Mouse (Mus musculus) adrenal gland, postnatal 4 days (tissue): ENCODE data around the gene Mark3. TPM values are rescaled to one million over a fixed set of nuclear protein-coding genes. Genes with fewer than 3 reads are reported as not detected.

Source experiments
- DNase-seq, 2 experiments: peaks; one replicate each; pipeline ENCODE4 v3.0.0; 2021 to 2022; ENCODE audit warnings: low spot score in 2 of 2, mixed read lengths in 2 of 2
- total RNA-seq, 2 experiments: library from RNA; stranded (reverse); gene quantifications; 2 replicates each; pipeline ENCODE4 v1.2.3; 2021

Gene Mark3
- total RNA-seq, 2 experiments from 2014 or later, result 104 to 111 TPM

- no peak for DNase-seq
Observed at GRCm38 (mm10) chr12:111694880-111695804, 120.8 kb downstream of the Mark3 start.

- DNase-seq, result no peak
Observed at GRCm38 (mm10) chr12:111696239-111696638, 121.9 kb downstream of the Mark3 start.

- no peak for DNase-seq
Observed at GRCm38 (mm10) chr12:111697708-111698107, 123.4 kb downstream of the Mark3 start.

- DNase-seq, result no peak
Observed at GRCm38 (mm10) chr12:111698346-111698913, 124.1 kb downstream of the Mark3 start.

- DNase-seq, result no peak
Observed at GRCm38 (mm10) chr12:111699542-111699941, 125.2 kb downstream of the Mark3 start.

GRCm38 (mm10) chr12:111700920-111701458, 126.7 kb downstream of the Mark3 start:
- no peak for DNase-seq

- no peak for DNase-seq
Observed at GRCm38 (mm10) chr12:111703301-111703700, 129.0 kb downstream of the Mark3 start.

- no peak for DNase-seq
Observed at GRCm38 (mm10) chr12:111704609-111705008, 130.3 kb downstream of the Mark3 start.

- DNase-seq, result no peak
Observed at GRCm38 (mm10) chr12:111705186-111705973, 131.1 kb downstream of the Mark3 start.

Other genes starting within 250 kb of the Mark3 start
- gene Cdc42bpb, start 196.8 kb upstream of the Mark3 start, total RNA-seq, result 100 to 1,000 TPM; 127 to 134 TPM
- gene Lbhd2, start 167.7 kb upstream of the Mark3 start, total RNA-seq, result 1 to 10 TPM; 1.1 to 3.0 TPM
- 10 to 100 TPM in 1 of 2 experiments, 1 to 10 TPM in 1; 9.6 to 10.4 TPM for gene Exoc3l4, start 157.5 kb upstream of the Mark3 start, total RNA-seq
- 10 to 100 TPM; 17.6 to 25.8 TPM for gene Tnfaip2, start 132.1 kb upstream of the Mark3 start, total RNA-seq
- gene Gm266, start 88.7 kb upstream of the Mark3 start, total RNA-seq, result 10 to 100 TPM in 1 of 2 experiments, 1 to 10 TPM in 1; 1.4 to 11.3 TPM
- gene Eif5, start 36.5 kb upstream of the Mark3 start, total RNA-seq, result 100 to 1,000 TPM; 395 to 408 TPM
- gene Ckb, start 97.8 kb downstream of the Mark3 start, total RNA-seq, result 10 to 100 TPM; 39.6 to 40.9 TPM
- gene Trmt61a, start 103.6 kb downstream of the Mark3 start, total RNA-seq, result 10 to 100 TPM; 11.7 to 13.8 TPM
- 10 to 100 TPM; 35.8 to 37.0 TPM for gene Bag5, start 138.7 kb downstream of the Mark3 start, total RNA-seq
- 10 to 100 TPM; 65.4 to 70.1 TPM for gene Apopt1, start 138.7 kb downstream of the Mark3 start, total RNA-seq
- 100 to 1,000 TPM; 128 to 142 TPM for gene Klc1, start 184.3 kb downstream of the Mark3 start, total RNA-seq
- gene Xrcc3, start 239.3 kb downstream of the Mark3 start, total RNA-seq, result 10 to 100 TPM; 19.2 to 22.5 TPM
- 10 to 100 TPM; 68.3 to 74.4 TPM for gene Zfyve21, start 239.6 kb downstream of the Mark3 start, total RNA-seq